Mouse (Mus musculus) kidney, postnatal 0 days (tissue): ENCODE data around the gene Suz12. TPM values are rescaled to one million over a fixed set of nuclear protein-coding genes. Genes with fewer than 3 reads are reported as not detected.

Source experiments
- ATAC-seq: fragments of 200-750 bp; cut with Nextera tagmentation; replicated peaks from 2 replicates; pipeline ENCODE4 v1.8.0; 2017; ENCODE audit warnings: low read depth, moderate number of reproducible peaks, moderate TSS enrichment, moderate library complexity; ENCODE audit not compliant: low FRiP score
- DNase-seq: peaks from one replicate; pipeline ENCODE4 v3.0.0-alpha.2; 2016; ENCODE audit warnings: low spot score
- H3K27ac ChIP-seq: fragments of 300-500 bp; sonication (generic); 2 replicates; pipeline ENCODE4 v1.5.1; 2014; ENCODE audit warnings: mild to moderate bottlenecking
- H3K27me3 ChIP-seq: fragments of 300-500 bp; sonication (generic); 2 replicates; pipeline ENCODE4 v1.6.1; 2014; ENCODE audit warnings: low read length, mixed read lengths; ENCODE audit not compliant: insufficient read depth
- H3K36me3 ChIP-seq: fragments of 300-500 bp; sonication (generic); 2 replicates; pipeline ENCODE4 v1.6.1; 2014; ENCODE audit warnings: low read length, mixed read lengths; ENCODE audit not compliant: insufficient read depth
- H3K4me1 ChIP-seq: fragments of 300-500 bp; sonication (generic); replicated peaks from 2 replicates; pipeline ENCODE4 v1.6.1; 2014; ENCODE audit warnings: antibody characterized with exemption, low read length, mixed read lengths; ENCODE audit not compliant: insufficient read depth
- H3K4me2 ChIP-seq: fragments of 300-500 bp; sonication (generic); 2 replicates; pipeline ENCODE4 v1.6.1; 2014; ENCODE audit warnings: mild to moderate bottlenecking, low read length, moderate library complexity, mixed read lengths
- H3K4me3 ChIP-seq: fragments of 300-500 bp; sonication (generic); replicated peaks from 2 replicates; pipeline ENCODE4 v1.5.1; 2014; ENCODE audit warnings: low read depth, low read length
- H3K9ac ChIP-seq: fragments of 300-500 bp; sonication (generic); 2 replicates; pipeline ENCODE4 v1.6.1; 2014; ENCODE audit warnings: low read depth, low read length
- H3K9me3 ChIP-seq: fragments of 300-500 bp; sonication (generic); replicated peaks from 2 replicates; pipeline ENCODE4 v1.6.1; 2016; ENCODE audit warnings: low read length, inconsistent platforms, mixed read lengths
- CTCF ChIP-seq: IDR thresholded peaks from 2 replicates; pipeline ENCODE4 v1.5.1; 2016; ENCODE audit warnings: antibody characterized with exemption, low read depth, mild to moderate bottlenecking, moderate library complexity
- WGBS: fragments of 180-500 bp; shearing (Covaris S2); extraction: QIAGEN DNeasy Blood & Tissue Kit; methylation state at CpG from one replicate; pipeline ENCODE4 v1.1.7; 2014; 5-methylcytosine and 5-hydroxymethylcytosine counted together
- polyA plus RNA-seq: library from polyadenylated mRNA; unstranded; fragments of >200 nt; fragmentation: Nextera tagmentation; extraction: Ambion mirVana; gene quantifications from 2 replicates; pipeline ENCODE4 v1.2.1, GENCODE M21; 2015

Suz12 gene
- polyA plus RNA-seq, 1 experiment from 2014 or later, result 14.5 TPM

DNA sequence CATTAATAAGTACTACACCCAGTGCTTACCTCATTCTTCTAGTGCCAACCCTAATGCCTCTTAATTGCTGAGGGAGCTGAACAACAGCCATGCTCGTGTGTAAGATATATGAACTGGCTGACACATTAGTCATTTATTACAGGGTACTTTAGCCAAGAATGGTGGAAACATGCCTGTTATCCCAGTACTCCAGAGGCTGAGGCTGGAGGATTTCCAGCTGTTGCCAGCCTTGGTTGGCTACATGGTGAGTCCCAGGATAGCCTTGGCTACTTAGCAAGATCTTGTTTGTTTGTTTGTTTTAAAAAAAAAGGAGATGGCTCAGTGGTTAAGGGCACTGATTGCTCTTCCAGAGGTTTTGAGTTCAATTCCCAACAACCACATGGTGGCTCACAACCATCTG lies 85.9 kb downstream of the Suz12 start:
- Histone ChIP-seq H3K27me3 (no peaks in the 10 kb centered on the region), H3K4me3 (no peak overlapping the region), H3K4me1 (0 out of 2 replicates have a peak, but pooled peaks cover 8% of the 10 kb centered on the region), H3K9ac (no peak overlapping the region), H3K4me2 (no peak overlapping the region), H3K36me3 (no peaks in the 10 kb centered on the region), H3K9me3 (no peaks in the 10 kb centered on the region), H3K27ac (no peak overlapping the region)
- DNase-seq (no peak), ATAC-seq (no peak)
- 15% methylated on average over 1 of the region's 1 CpGs for WGBS
- TF ChIP-seq CTCF, result no peak

DNA sequence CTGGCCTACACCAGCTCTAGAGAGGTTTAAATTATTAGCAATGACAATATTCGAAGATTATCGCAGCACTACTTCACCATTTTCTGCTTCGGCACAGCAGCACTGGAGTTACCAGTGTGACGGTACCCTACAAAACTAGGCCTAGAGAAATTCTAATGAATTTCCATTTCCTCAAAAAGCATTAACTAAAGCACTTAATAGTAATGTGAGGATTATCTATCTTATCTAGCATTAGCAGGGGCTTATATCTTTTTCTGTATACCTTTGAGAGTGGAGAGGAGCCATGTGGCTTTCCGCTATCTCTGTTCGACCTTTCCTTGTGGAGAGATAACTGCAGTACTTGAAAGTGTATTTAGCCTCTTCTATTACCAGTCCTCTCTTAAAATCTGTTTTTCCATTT lies 86.8 kb downstream of the Suz12 start:
- ATAC-seq (no peak), DNase-seq (no peak)
- peak overlapping the region; percentile 75 for H3K4me2 ChIP-seq
- H3K36me3 ChIP-seq, result no peaks in the 10 kb centered on the region
- H3K9ac ChIP-seq, result 0 out of 2 replicates have a peak overlapping the region, but pooled peaks have one; percentile 95
- H3K27ac ChIP-seq, result no peak overlapping the region
- H3K4me1 ChIP-seq, result 0 out of 2 replicates have a peak, but pooled peaks cover 8% of the 10 kb centered on the region
- peak overlapping the region; percentile 94 for H3K4me3 ChIP-seq
- H3K9me3 ChIP-seq, result no peaks in the 10 kb centered on the region
- no peak for TF ChIP-seq CTCF
- H3K27me3 ChIP-seq, result no peaks in the 10 kb centered on the region
- WGBS, result 68% methylated on average over 6 of the region's 6 CpGs

DNA sequence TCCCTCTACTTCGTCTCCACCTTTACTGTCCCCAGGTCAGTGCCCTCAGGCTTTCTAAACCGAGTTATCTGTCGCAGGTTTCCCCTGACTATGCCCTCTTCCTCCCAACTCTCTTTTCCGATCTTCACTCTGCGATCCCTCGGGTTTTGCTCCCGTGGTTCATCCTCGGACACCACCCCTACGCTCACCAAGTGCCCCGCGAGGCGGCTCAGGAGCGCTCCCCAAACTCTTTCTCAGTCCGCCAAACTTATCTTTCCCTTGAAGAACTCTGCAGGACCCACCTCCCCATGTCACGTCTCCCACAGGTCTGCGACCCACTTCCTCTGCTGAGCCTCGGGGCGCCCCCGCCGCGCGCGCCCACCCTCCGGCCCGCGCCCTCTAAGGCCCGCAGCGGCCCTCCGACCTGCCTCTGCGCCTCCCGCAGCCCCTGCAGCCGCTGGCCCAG lies 87.5 kb downstream of the Suz12 start:
- H3K9ac ChIP-seq, result peak overlapping the region; percentile 95
- H3K4me1 ChIP-seq, result 0 out of 2 replicates have a peak, but pooled peaks cover 8% of the 10 kb centered on the region
- peak overlapping the region; percentile 91 for H3K27ac ChIP-seq
- ATAC-seq (peak; percentile 40), DNase-seq (peak; percentile 52)
- no peaks in the 10 kb centered on the region for H3K36me3 ChIP-seq
- H3K27me3 ChIP-seq, result no peaks in the 10 kb centered on the region
- peak overlapping the region; percentile 94 for H3K4me3 ChIP-seq
- under 1% methylated on average over 32 of the region's 32 CpGs for WGBS
- H3K4me2 ChIP-seq, result peak overlapping the region; percentile 75
- no peaks in the 10 kb centered on the region for H3K9me3 ChIP-seq
- no peak for TF ChIP-seq CTCF

DNA sequence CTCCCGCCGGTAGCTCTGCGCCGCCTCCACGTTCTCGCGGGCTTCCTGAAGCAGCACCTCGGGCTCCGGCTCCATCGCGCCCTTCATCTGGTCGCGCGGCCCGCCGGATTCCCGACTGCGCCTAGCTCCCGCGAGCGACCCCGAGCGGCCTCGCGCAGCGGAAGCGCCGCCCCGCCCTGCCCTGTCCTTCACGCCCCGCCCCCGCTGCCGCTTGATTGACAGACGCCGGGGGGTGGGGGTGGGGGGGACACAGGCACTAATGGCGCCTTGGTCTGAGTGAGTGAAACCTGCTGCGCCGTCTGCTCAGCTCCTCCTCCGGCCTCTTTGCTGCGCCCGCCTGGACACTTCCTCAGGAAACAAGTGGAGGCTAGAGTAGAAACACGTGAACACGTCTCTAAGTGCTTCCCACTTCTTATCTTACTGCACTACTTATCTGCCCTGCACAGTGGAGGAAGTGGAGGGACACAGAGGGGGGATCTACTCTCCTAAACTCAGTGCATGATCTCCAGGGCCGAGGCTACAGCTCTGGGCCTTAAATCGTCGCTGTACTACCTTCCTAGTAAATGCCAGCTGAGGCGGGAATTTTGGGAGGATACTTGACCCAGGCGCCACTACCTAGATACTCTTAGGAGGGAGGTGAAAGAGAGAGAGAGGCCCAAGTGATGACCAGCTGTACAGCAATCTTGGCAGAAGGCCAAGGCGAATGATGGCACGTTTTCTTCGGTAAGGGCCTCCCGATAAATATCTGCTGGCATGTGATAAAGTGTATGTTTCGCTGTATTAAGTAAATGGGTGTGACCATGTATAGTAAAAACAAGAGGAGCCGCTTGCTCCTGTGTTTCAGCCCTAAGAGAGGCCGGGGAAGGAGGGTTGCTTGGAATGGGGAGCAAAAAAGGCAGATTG lies 88.2 kb downstream of the Suz12 start, which contains the start of gene Crlf3:
TSS of gene Crlf3 (minus strand) at position 166 of the 903 bp plus-strand sequence.
- H3K27ac ChIP-seq, result peak within 1 kb of the TSS; percentile 91
- H3K4me3 ChIP-seq, result peak within 1 kb of the TSS; percentile 94
- no peaks in the 10 kb centered on the region for H3K9me3 ChIP-seq
- ATAC-seq (peak; percentile 95), DNase-seq (peak; percentile 96)
- peak within 1 kb of the TSS; percentile 75 for H3K4me2 ChIP-seq
- H3K9ac ChIP-seq, result peak within 1 kb of the TSS; percentile 95
- no peaks in the 10 kb centered on the region for H3K27me3 ChIP-seq
- peak; percentile 45; the same call in 1 of the 2 replicates for TF ChIP-seq CTCF
- WGBS, result 7% methylated on average over 48 of the region's 55 CpGs
- H3K36me3 ChIP-seq, result no peaks in the 10 kb centered on the region
- H3K4me1 ChIP-seq, result 0 out of 2 replicates have a peak, but pooled peaks cover 8% of the 10 kb centered on the region

DNA sequence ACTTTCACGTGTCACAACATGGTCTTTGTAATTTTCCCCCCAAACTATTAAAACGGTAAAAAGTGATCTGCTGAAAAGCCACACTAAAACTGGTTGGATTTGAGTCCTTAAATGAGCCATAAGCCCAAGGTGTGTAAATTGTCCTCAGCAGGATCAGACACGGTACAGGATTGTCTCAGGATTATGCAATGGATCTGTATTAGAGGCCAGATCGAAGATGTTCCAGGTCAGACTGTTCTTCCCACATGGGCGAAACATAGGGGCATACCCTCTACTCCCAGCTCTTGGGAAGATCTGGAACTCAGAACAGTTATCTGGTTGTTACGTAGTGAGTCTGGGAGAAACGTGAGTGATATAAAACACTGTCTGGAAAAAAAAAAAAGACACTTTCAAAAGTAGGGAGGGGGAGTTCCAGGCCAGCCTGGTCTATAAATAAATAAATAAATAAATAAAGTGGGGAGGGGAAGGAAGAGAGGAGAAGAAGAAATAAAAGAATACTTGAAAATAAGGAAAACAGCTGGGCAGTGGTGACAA lies 88.9 kb downstream of the Suz12 start:
- ATAC-seq (no peak), DNase-seq (no peak)
- Histone ChIP-seq H3K27me3 (no peaks in the 10 kb centered on the region), H3K36me3 (no peaks in the 10 kb centered on the region), H3K4me3 (no peak overlapping the region; the same call in 1 of the 2 replicates), H3K9ac (no peak overlapping the region), H3K4me1 (0 out of 2 replicates have a peak, but pooled peaks cover 8% of the 10 kb centered on the region), H3K27ac (peak overlapping the region; percentile 91), H3K9me3 (no peaks in the 10 kb centered on the region), H3K4me2 (peak overlapping the region; percentile 75; the same call in 1 of the 2 replicates)
- 76% methylated on average over 7 of the region's 7 CpGs for WGBS
- TF ChIP-seq CTCF, result no peak

Other genes with a start within 250 kb of the Suz12 start
- gene Utp6, start 30.7 kb upstream of the Suz12 start, polyA plus RNA-seq, result 33.1 and 34.7 TPM in 2 replicates
- 26.5 and 26.9 TPM in 2 replicates for gene Crlf3, start 87.9 kb downstream of the Suz12 start, polyA plus RNA-seq
- 4.9 and 6.0 TPM in 2 replicates for gene Atad5, start 96.3 kb downstream of the Suz12 start, polyA plus RNA-seq
- gene Tefm, start 149.1 kb downstream of the Suz12 start, polyA plus RNA-seq, result 35.9 and 36.5 TPM in 2 replicates
- 3.6 and 4.3 TPM in 2 replicates for gene Adap2, start 161.0 kb downstream of the Suz12 start, polyA plus RNA-seq
- gene Rnf135, start 190.7 kb downstream of the Suz12 start, polyA plus RNA-seq, result 11.8 and 12.9 TPM in 2 replicates
- 46.4 and 48.1 TPM in 2 replicates for gene Rhot1, start 215.9 kb downstream of the Suz12 start, polyA plus RNA-seq